Mouse (Mus musculus) left cerebral cortex, postnatal 10 days (tissue): ENCODE data around the gene Prr23a1. TPM values are rescaled to one million over a fixed set of nuclear protein-coding genes. Genes with fewer than 3 reads are reported as not detected.

Experiments
- total RNA-seq, 2 experiments: library from RNA; stranded (reverse); gene quantifications; 2 replicates each; pipeline ENCODE4 v1.2.3; 2021

Gene Prr23a1
- total RNA-seq, 2 experiments from 2014 or later, result not detected

Other genes starting within 250 kb of the Prr23a1 start
- gene Mrps22, start 240.8 kb upstream of the Prr23a1 start, total RNA-seq, result 10 to 100 TPM; 29.0 to 29.5 TPM
- gene Prr23a2, start 14.0 kb downstream of the Prr23a1 start, total RNA-seq, result not detected
- gene Prr23a3, start 22.3 kb downstream of the Prr23a1 start, total RNA-seq, result not detected
- not detected for gene 7420426K07Rik, start 60.6 kb downstream of the Prr23a1 start, total RNA-seq
- gene Foxl2, start 112.8 kb downstream of the Prr23a1 start, total RNA-seq, result 1 to 10 TPM in 1 of 2 experiments, under 1 TPM in 1; 0.79 to 1.1 TPM
- gene Faim, start 143.9 kb downstream of the Prr23a1 start, total RNA-seq, result 10 to 100 TPM; 34.1 to 34.3 TPM
- gene Gm1123, start 193.2 kb downstream of the Prr23a1 start, total RNA-seq, result under 1 TPM in 1 of 2 experiments, not detected in 1; 0.30 TPM